Mouse (Mus musculus) cerebellum, adult (tissue): ENCODE measurements around the gene Gm21852.
"Not testable (repeated sequence)": the region's sequence is repeated elsewhere in the genome, so short reads cannot be mapped to it uniquely, and the experiment has no call there.

Experiments used
- ATAC-seq: cut with Nextera tagmentation; 2 replicates; pipeline ENCODE4 v1.9.2; 2017; ENCODE audit warnings: mild to moderate bottlenecking, moderate library complexity, mixed read lengths; ENCODE audit not compliant: insufficient number of reproducible peaks, low FRiP score, low TSS enrichment

The Gm21852 gene

DNA sequence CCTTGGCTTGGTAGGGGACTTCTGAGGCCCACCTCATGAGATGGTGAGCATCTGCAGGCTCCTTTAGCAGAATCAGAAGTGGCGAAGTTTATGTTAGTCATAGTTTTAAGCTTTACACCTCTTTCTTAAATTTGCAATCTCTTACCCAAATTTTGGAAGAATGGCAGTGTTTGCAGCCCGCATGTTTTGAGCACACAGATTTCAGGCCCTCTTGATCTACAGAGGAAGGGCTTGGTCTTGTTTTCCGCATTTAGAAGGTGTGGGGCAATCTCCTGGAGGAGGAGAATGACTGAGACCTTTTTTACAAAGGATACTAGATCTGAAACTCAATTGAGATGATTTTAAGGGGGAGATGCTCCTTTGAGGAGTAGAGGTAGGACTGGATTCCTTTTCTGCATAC lies at the start of gene Gm21852:
Gene Gm21852 (minus strand): TSS at position 101 of the 400 bp plus-strand sequence.
- not testable (repeated sequence) for ATAC-seq
